Mouse (Mus musculus) thymus, adult 2 months (tissue): ENCODE data around the gene Itpr2. TPM values are rescaled to one million over a fixed set of nuclear protein-coding genes. Genes with fewer than 3 reads are reported as not detected.

Experiments
- DNase-seq: peaks from one replicate; pipeline ENCODE4 v3.0.0; 2021
- H3K27ac ChIP-seq: fragments of 200-500 bp; 2 replicates; pipeline ENCODE4 v1.5.1; 2012; ENCODE audit warnings: low read length, control low read depth; ENCODE audit not compliant: control insufficient read depth, insufficient read depth
- H3K27me3 ChIP-seq: fragments of 200-500 bp; 2 replicates; pipeline ENCODE4 v1.6.1; 2012; ENCODE audit warnings: mild to moderate bottlenecking, low read length, moderate library complexity, mixed read lengths; ENCODE audit not compliant: control insufficient read depth, insufficient read depth
- H3K36me3 ChIP-seq: fragments of 200-500 bp; 2 replicates; pipeline ENCODE4 v1.6.1; 2012; ENCODE audit warnings: mild to moderate bottlenecking, low read length, moderate library complexity; ENCODE audit not compliant: control insufficient read depth, insufficient read depth
- H3K4me1 ChIP-seq: fragments of 200-500 bp; replicated peaks from 2 replicates; pipeline ENCODE4 v1.6.1; 2012; ENCODE audit warnings: low read length; ENCODE audit not compliant: control insufficient read depth, insufficient read depth
- H3K4me3 ChIP-seq: fragments of 200-500 bp; 2 replicates; pipeline ENCODE4 v1.5.1; 2012; ENCODE audit warnings: mild to moderate bottlenecking, low read length, control low read depth, moderate library complexity; ENCODE audit not compliant: control insufficient read depth, insufficient read depth
- CTCF ChIP-seq: fragments of 200-500 bp; IDR thresholded peaks from 2 replicates; pipeline ENCODE4 v1.5.1; 2012; ENCODE audit warnings: mild to moderate bottlenecking, control low read depth, low read length, moderate library complexity, borderline replicate concordance; ENCODE audit not compliant: control insufficient read depth, poor library complexity, insufficient read depth; ENCODE audit errors: extremely low read depth
- POLR2A ChIP-seq: fragments of 200-500 bp; IDR thresholded peaks from 2 replicates; pipeline ENCODE4 v1.6.1; 2012; ENCODE audit warnings: mild to moderate bottlenecking, low read length, control low read depth, moderate library complexity; ENCODE audit not compliant: control insufficient read depth, poor library complexity, insufficient read depth; ENCODE audit errors: extremely low read depth
- WGBS: fragments of 180-500 bp; shearing (Covaris S2); methylation state at CpG from one replicate; pipeline ENCODE4 v1.1.7; 2018; 5-methylcytosine and 5-hydroxymethylcytosine counted together
- polyA plus RNA-seq: library from polyadenylated mRNA; depleted of rRNA; stranded (reverse); fragments of >200 nt; gene quantifications from 2 replicates; pipeline ENCODE4 v1.2.3, GENCODE M21; 2012

The Itpr2 gene
- polyA plus RNA-seq, 1 experiment = 60.3 TPM

GRCm38 (mm10) chr6:146273256-146273655, 228.8 kb downstream of the Itpr2 start:
- Histone ChIP-seq H3K27me3 (no peaks in the 10 kb centered on the region), H3K27ac (no peak overlapping the region), H3K4me3 (no peak overlapping the region), H3K4me1 (peaks cover 4% of the 10 kb centered on the region), H3K36me3 (peaks cover 16% of the 10 kb centered on the region)
- WGBS = 98% methylated on average over 5 of the region's 5 CpGs
- no peak for DNase-seq
- TF ChIP-seq CTCF (no peak), POLR2A (no peak)

GRCm38 (mm10) chr6:146272253-146273036, 229.6 kb downstream of the Itpr2 start:
- WGBS = 78% methylated on average over 5 of the region's 5 CpGs
- H3K27ac ChIP-seq = no peak overlapping the region
- H3K4me3 ChIP-seq = no peak overlapping the region
- no peaks in the 10 kb centered on the region for H3K27me3 ChIP-seq
- peaks cover 4% of the 10 kb centered on the region for H3K4me1 ChIP-seq
- peaks cover 16% of the 10 kb centered on the region for H3K36me3 ChIP-seq
- TF ChIP-seq POLR2A = no peak
- TF ChIP-seq CTCF = no peak
- peak; percentile 74 for DNase-seq

DNA sequence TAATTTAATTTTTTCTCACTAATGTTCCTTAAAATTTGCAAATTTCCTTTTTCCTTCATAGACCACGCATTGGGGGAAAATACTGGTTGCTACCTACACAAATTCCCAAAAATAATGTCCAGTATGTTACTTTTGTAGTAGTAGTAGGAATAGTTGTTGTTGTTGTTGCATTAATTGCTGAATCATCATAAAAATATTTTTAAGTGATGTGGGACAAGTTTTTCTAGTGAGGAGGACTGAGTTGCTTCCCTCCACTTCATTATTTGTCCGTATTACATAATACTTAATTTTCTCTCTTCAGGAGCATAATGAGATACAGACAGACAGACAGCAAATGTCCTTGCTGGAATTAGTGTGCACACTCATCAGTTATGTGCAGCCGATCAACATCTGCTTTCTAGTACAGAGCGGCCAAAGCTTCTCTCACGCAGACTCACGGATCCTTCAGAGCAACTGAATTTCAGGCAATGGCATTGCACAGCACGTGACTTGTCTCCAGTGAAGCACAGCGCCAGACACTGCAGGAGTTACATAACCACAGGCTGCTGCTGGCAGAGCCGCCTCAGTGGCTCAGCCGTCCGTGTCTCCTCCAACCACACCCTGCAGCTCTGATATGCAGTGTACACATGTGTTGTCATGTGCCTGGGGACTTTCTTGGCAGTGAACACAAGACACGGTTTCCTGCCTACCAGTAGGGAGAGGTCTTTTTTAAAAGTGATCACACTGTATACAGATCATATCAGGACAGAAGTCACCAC, 231.1 kb downstream of the Itpr2 start:
- no peak overlapping the region for H3K4me3 ChIP-seq
- H3K36me3 ChIP-seq = peaks cover 10% of the 10 kb centered on the region; the same call in 1 of the 2 replicates
- H3K27ac ChIP-seq = no peak overlapping the region
- DNase-seq = peak; percentile 58
- 18% methylated on average over 12 of the region's 12 CpGs for WGBS
- TF ChIP-seq CTCF = no peak
- no peak for TF ChIP-seq POLR2A
- H3K27me3 ChIP-seq = no peaks in the 10 kb centered on the region
- peaks cover 4% of the 10 kb centered on the region for H3K4me1 ChIP-seq

GRCm38 (mm10) chr6:146270162-146270561, 231.9 kb downstream of the Itpr2 start:
- no peak for TF ChIP-seq POLR2A
- no peak for TF ChIP-seq CTCF
- Histone ChIP-seq H3K27ac (no peak overlapping the region), H3K27me3 (no peaks in the 10 kb centered on the region), H3K36me3 (peaks cover 6% of the 10 kb centered on the region; the same call in 1 of the 2 replicates), H3K4me3 (no peak overlapping the region), H3K4me1 (peaks cover 4% of the 10 kb centered on the region)
- no peak for DNase-seq
- 90% methylated on average over 5 of the region's 5 CpGs for WGBS

- Histone ChIP-seq H3K4me3 (no peak overlapping the region), H3K27ac (no peak overlapping the region), H3K36me3 (0 out of 2 replicates have a peak, but pooled peaks cover 3% of the 10 kb centered on the region), H3K4me1 (peaks cover 4% of the 10 kb centered on the region), H3K27me3 (no peaks in the 10 kb centered on the region)
- WGBS = 98% methylated on average over 5 of the region's 5 CpGs
- no peak for DNase-seq
- TF ChIP-seq POLR2A (no peak), CTCF (no peak)
Observed at GRCm38 (mm10) chr6:146269291-146269690, 232.7 kb downstream of the Itpr2 start.

GRCm38 (mm10) chr6:146260674-146261376, 241.2 kb downstream of the Itpr2 start:
- H3K4me3 ChIP-seq = no peak overlapping the region
- TF ChIP-seq CTCF (no peak), POLR2A (no peak)
- H3K27ac ChIP-seq = no peak overlapping the region
- DNase-seq = no peak
- H3K4me1 ChIP-seq = no peaks in the 10 kb centered on the region
- peaks cover 14% of the 10 kb centered on the region; the same call in 1 of the 2 replicates for H3K36me3 ChIP-seq
- 96% methylated on average over 7 of the region's 7 CpGs for whole genome bisulfite sequencing
- H3K27me3 ChIP-seq = no peaks in the 10 kb centered on the region
